Mouse (Mus musculus) heart, embryonic 13.5 days (tissue): ENCODE measurements around the gene Kdr. TPM values are rescaled to one million over a fixed set of nuclear protein-coding genes. Genes with fewer than 3 reads are reported as not detected.

Experiments used
- ATAC-seq: fragments of 200-750 bp; cut with Nextera tagmentation; 2 replicates; pipeline ENCODE4 v1.8.0; 2017; ENCODE audit warnings: moderate TSS enrichment; ENCODE audit not compliant: insufficient number of reproducible peaks, low FRiP score, low TSS enrichment; ENCODE audit errors: extremely low read depth
- H3K27ac ChIP-seq: fragments of 300-500 bp; sonication (generic); replicated peaks from 2 replicates; pipeline ENCODE4 v1.5.1; 2015; ENCODE audit warnings: moderate library complexity, mild to moderate bottlenecking, inconsistent platforms
- H3K27me3 ChIP-seq: fragments of 300-500 bp; sonication (generic); replicated peaks from 2 replicates; pipeline ENCODE4 v1.6.1; 2015; ENCODE audit warnings: mild to moderate bottlenecking, inconsistent platforms
- H3K36me3 ChIP-seq: fragments of 300-500 bp; sonication (generic); 2 replicates; pipeline ENCODE4 v1.6.1; 2015; ENCODE audit warnings: mild to moderate bottlenecking, inconsistent platforms
- H3K4me1 ChIP-seq: fragments of 300-500 bp; sonication (generic); 2 replicates; pipeline ENCODE4 v1.6.1; 2015; ENCODE audit warnings: inconsistent platforms
- H3K4me2 ChIP-seq: fragments of 300-500 bp; sonication (generic); 2 replicates; pipeline ENCODE4 v1.6.1; 2015; ENCODE audit warnings: inconsistent platforms, mild to moderate bottlenecking, moderate library complexity
- H3K4me3 ChIP-seq: fragments of 300-500 bp; sonication (generic); 2 replicates; pipeline ENCODE4 v1.5.1; 2015; ENCODE audit warnings: moderate library complexity, mild to moderate bottlenecking, inconsistent platforms
- H3K9ac ChIP-seq: fragments of 300-500 bp; sonication (generic); 2 replicates; pipeline ENCODE4 v1.6.1; 2015; ENCODE audit warnings: inconsistent platforms, mild to moderate bottlenecking, moderate library complexity
- H3K9me3 ChIP-seq: fragments of 300-500 bp; sonication (generic); 2 replicates; pipeline ENCODE4 v1.6.1; 2016; ENCODE audit warnings: inconsistent platforms
- WGBS: fragments of 180-500 bp; shearing (Covaris S2); methylation state at CpG from one replicate; pipeline ENCODE4 v1.1.7; 2015; ENCODE audit warnings: mixed read lengths; 5-methylcytosine and 5-hydroxymethylcytosine counted together
- polyA plus RNA-seq: library from polyadenylated mRNA; unstranded; fragments of >200 nt; fragmentation: Nextera tagmentation; extraction: Ambion mirVana; gene quantifications from 2 replicates; pipeline ENCODE4 v1.2.1, GENCODE M21; 2015

Gene Kdr
- polyA plus RNA-seq, 1 experiment from 2014 or later, result 35.0 TPM

GRCm38 (mm10) chr5:75980521-75981311, 2.5 kb upstream of the Kdr start:
- Histone ChIP-seq H3K27me3 (peaks cover 49% of the 10 kb centered on the region), H3K4me3 (no peak overlapping the region), H3K4me1 (peaks cover 15% of the 10 kb centered on the region), H3K36me3 (no peaks in the 10 kb centered on the region), H3K27ac (no peak overlapping the region), H3K9me3 (no peaks in the 10 kb centered on the region), H3K9ac (no peak overlapping the region), H3K4me2 (0 out of 2 replicates have a peak overlapping the region, but pooled peaks have one; percentile 4)
- no peak for ATAC-seq
- 59% methylated on average over 23 of the region's 23 CpGs for WGBS

- no peaks in the 10 kb centered on the region for H3K36me3 ChIP-seq
- ATAC-seq, result no peak
- H3K27ac ChIP-seq, result peak overlapping the region; percentile 86
- peaks cover 15% of the 10 kb centered on the region for H3K4me1 ChIP-seq
- peak overlapping the region; percentile 88 for H3K9ac ChIP-seq
- H3K4me2 ChIP-seq, result peak overlapping the region; percentile 96
- peaks cover 54% of the 10 kb centered on the region for H3K27me3 ChIP-seq
- 10% methylated on average over 8 of the region's 8 CpGs for WGBS
- H3K9me3 ChIP-seq, result no peaks in the 10 kb centered on the region
- H3K4me3 ChIP-seq, result peak overlapping the region; percentile 85
Observed at GRCm38 (mm10) chr5:75979108-75979507, 850 bp upstream of the Kdr start.

- peaks cover 54% of the 10 kb centered on the region for H3K27me3 ChIP-seq
- peak overlapping the region; percentile 88 for H3K9ac ChIP-seq
- 1% methylated on average over 54 of the region's 54 CpGs for whole genome bisulfite sequencing
- H3K27ac ChIP-seq, result peak overlapping the region; percentile 86
- peak; percentile 44; the same call in 1 of the 2 replicates for ATAC-seq
- peak overlapping the region; percentile 96 for H3K4me2 ChIP-seq
- peaks cover 26% of the 10 kb centered on the region for H3K4me1 ChIP-seq
- peaks cover 2% of the 10 kb centered on the region for H3K36me3 ChIP-seq
- H3K4me3 ChIP-seq, result peak overlapping the region; percentile 85
- H3K9me3 ChIP-seq, result no peaks in the 10 kb centered on the region
Observed at GRCm38 (mm10) chr5:75977441-75978373, 551 bp downstream of the Kdr start.

GRCm38 (mm10) chr5:75976696-75977095, 1.6 kb downstream of the Kdr start:
- H3K9me3 ChIP-seq, result no peaks in the 10 kb centered on the region
- peak overlapping the region; percentile 88 for H3K9ac ChIP-seq
- peaks cover 54% of the 10 kb centered on the region for H3K27me3 ChIP-seq
- peaks cover 12% of the 10 kb centered on the region for H3K36me3 ChIP-seq
- H3K4me3 ChIP-seq, result peak overlapping the region; percentile 85
- peaks cover 30% of the 10 kb centered on the region for H3K4me1 ChIP-seq
- WGBS, result 43% methylated on average over 9 of the region's 9 CpGs
- H3K27ac ChIP-seq, result peak overlapping the region; percentile 86
- peak overlapping the region; percentile 96 for H3K4me2 ChIP-seq
- ATAC-seq, result no peak

GRCm38 (mm10) chr5:75975398-75975797, 2.9 kb downstream of the Kdr start:
- Histone ChIP-seq H3K9me3 (no peaks in the 10 kb centered on the region), H3K9ac (peak overlapping the region; percentile 48), H3K36me3 (peaks cover 15% of the 10 kb centered on the region), H3K27ac (peak overlapping the region; percentile 60), H3K4me3 (peak overlapping the region; percentile 85), H3K27me3 (peaks cover 42% of the 10 kb centered on the region), H3K4me2 (peak overlapping the region; percentile 96), H3K4me1 (peaks cover 28% of the 10 kb centered on the region)
- no peak for ATAC-seq
- WGBS, result 69% methylated on average over 5 of the region's 5 CpGs

- Histone ChIP-seq H3K9me3 (no peaks in the 10 kb centered on the region), H3K36me3 (peaks cover 15% of the 10 kb centered on the region), H3K4me3 (peak overlapping the region; percentile 85), H3K27ac (0 out of 2 replicates have a peak overlapping the region, but pooled peaks have one; percentile 60), H3K4me1 (peaks cover 33% of the 10 kb centered on the region), H3K9ac (no peak overlapping the region), H3K4me2 (peak overlapping the region; percentile 96), H3K27me3 (peaks cover 35% of the 10 kb centered on the region)
- ATAC-seq, result no peak
- WGBS, result 48% methylated on average over 7 of the region's 7 CpGs
Observed at GRCm38 (mm10) chr5:75974543-75975130, 3.6 kb downstream of the Kdr start.

- no peak overlapping the region for H3K4me3 ChIP-seq
- H3K9me3 ChIP-seq, result no peaks in the 10 kb centered on the region
- no peaks in the 10 kb centered on the region for H3K27me3 ChIP-seq
- H3K4me2 ChIP-seq, result no peak overlapping the region
- H3K4me1 ChIP-seq, result peaks cover 21% of the 10 kb centered on the region; the same call in 1 of the 2 replicates
- H3K27ac ChIP-seq, result no peak overlapping the region
- no peak overlapping the region for H3K9ac ChIP-seq
- whole genome bisulfite sequencing, result 34% methylated on average over 3 of the region's 3 CpGs
- H3K36me3 ChIP-seq, result peaks cover 35% of the 10 kb centered on the region
- no peak for ATAC-seq
Observed at GRCm38 (mm10) chr5:75969887-75970286, 8.4 kb downstream of the Kdr start.

GRCm38 (mm10) chr5:75962558-75962957, 15.7 kb downstream of the Kdr start:
- no peak overlapping the region for H3K9ac ChIP-seq
- no peaks in the 10 kb centered on the region for H3K9me3 ChIP-seq
- no peak for ATAC-seq
- peaks cover 34% of the 10 kb centered on the region for H3K4me1 ChIP-seq
- H3K27ac ChIP-seq, result peak overlapping the region; percentile 16; the same call in 1 of the 2 replicates
- peak overlapping the region; percentile 37 for H3K4me2 ChIP-seq
- H3K4me3 ChIP-seq, result no peak overlapping the region
- peaks cover 54% of the 10 kb centered on the region for H3K36me3 ChIP-seq
- 70% methylated on average over 12 of the region's 12 CpGs for WGBS
- 0 out of 2 replicates have a peak, but pooled peaks cover 3% of the 10 kb centered on the region for H3K27me3 ChIP-seq

GRCm38 (mm10) chr5:75961741-75962469, 16.4 kb downstream of the Kdr start:
- peak overlapping the region; percentile 16; the same call in 1 of the 2 replicates for H3K27ac ChIP-seq
- WGBS, result 21% methylated on average over 19 of the region's 19 CpGs
- H3K9ac ChIP-seq, result no peak overlapping the region
- H3K27me3 ChIP-seq, result 0 out of 2 replicates have a peak, but pooled peaks cover 3% of the 10 kb centered on the region
- ATAC-seq, result 0 out of 2 replicates have a peak, but pooled peaks have one; percentile 57
- no peak overlapping the region for H3K4me3 ChIP-seq
- H3K4me1 ChIP-seq, result peaks cover 34% of the 10 kb centered on the region
- peak overlapping the region; percentile 37 for H3K4me2 ChIP-seq
- H3K36me3 ChIP-seq, result peaks cover 56% of the 10 kb centered on the region
- H3K9me3 ChIP-seq, result no peaks in the 10 kb centered on the region

GRCm38 (mm10) chr5:75959809-75960208, 18.4 kb downstream of the Kdr start:
- WGBS, result 58% methylated on average over 3 of the region's 3 CpGs
- Histone ChIP-seq H3K36me3 (peaks cover 63% of the 10 kb centered on the region), H3K4me3 (no peak overlapping the region), H3K27ac (no peak overlapping the region), H3K9me3 (no peaks in the 10 kb centered on the region), H3K4me1 (peaks cover 34% of the 10 kb centered on the region), H3K4me2 (no peak overlapping the region), H3K27me3 (0 out of 2 replicates have a peak, but pooled peaks cover 3% of the 10 kb centered on the region), H3K9ac (no peak overlapping the region)
- ATAC-seq, result no peak
